Mouse (Mus musculus): ENCODE data around the gene Rpl23. TPM values are rescaled to one million over a fixed set of nuclear protein-coding genes. Genes with fewer than 3 reads are reported as not detected.

Gene Rpl23
- polyA plus RNA-seq, 1 experiment from 2014 or later = 454 TPM

- ATAC-seq (replicated peaks; ENCODE audit: low FRiP score) (no peak), DNase-seq (ENCODE audit: low spot score) (no peak)
- no peak overlapping the region for H3K27ac ChIP-seq (ENCODE audit: low read depth, low read length)
- no peaks in the 10 kb centered on the region for H3K4me1 ChIP-seq (replicated peaks; ENCODE audit: control insufficient read depth, insufficient read depth, low read length)
- H3K27me3 ChIP-seq (ENCODE audit: control insufficient read depth, insufficient read depth, low read length) = no peaks in the 10 kb centered on the region
- no peaks in the 10 kb centered on the region for H3K9me3 ChIP-seq (ENCODE audit: control insufficient read depth, low read length)
- whole genome bisulfite sequencing = 92% methylated on average over 10 of the region's 10 CpGs
- no peak overlapping the region for H3K4me2 ChIP-seq (ENCODE audit: low read depth, low read length, severe bottlenecking)
- peaks cover 2% of the 10 kb centered on the region; the same call in 1 of the 2 replicates for H3K36me3 ChIP-seq (ENCODE audit: control insufficient read depth, insufficient read depth, low read length)
- H3K4me3 ChIP-seq (ENCODE audit: low read depth, low read length) = no peak overlapping the region
- no peak overlapping the region for H3K9ac ChIP-seq (ENCODE audit: low read length)
Observed at GRCm38 (mm10) chr11:97825295-97825694, 43.1 kb upstream of the Rpl23 start.

GRCm38 (mm10) chr11:97824895-97825294 is 42.7 kb upstream of the Rpl23 start:
- Histone ChIP-seq H3K9ac (ENCODE audit: low read length) (no peak overlapping the region), H3K27me3 (ENCODE audit: control insufficient read depth, insufficient read depth, low read length) (no peaks in the 10 kb centered on the region), H3K27ac (ENCODE audit: low read depth, low read length) (no peak overlapping the region), H3K4me2 (ENCODE audit: low read depth, low read length, severe bottlenecking) (no peak overlapping the region), H3K9me3 (ENCODE audit: control insufficient read depth, low read length) (no peaks in the 10 kb centered on the region), H3K4me1 (replicated peaks; ENCODE audit: control insufficient read depth, insufficient read depth, low read length) (no peaks in the 10 kb centered on the region), H3K36me3 (ENCODE audit: control insufficient read depth, insufficient read depth, low read length) (peaks cover 2% of the 10 kb centered on the region; the same call in 1 of the 2 replicates), H3K4me3 (ENCODE audit: low read depth, low read length) (no peak overlapping the region)
- ATAC-seq (replicated peaks; ENCODE audit: low FRiP score) (no peak), DNase-seq (ENCODE audit: low spot score) (no peak)
- 90% methylated on average over 6 of the region's 6 CpGs for WGBS

- Histone ChIP-seq H3K9me3 (ENCODE audit: control insufficient read depth, low read length) (no peaks in the 10 kb centered on the region), H3K27me3 (ENCODE audit: control insufficient read depth, insufficient read depth, low read length) (no peaks in the 10 kb centered on the region), H3K27ac (ENCODE audit: low read depth, low read length) (no peak overlapping the region), H3K4me2 (ENCODE audit: low read depth, low read length, severe bottlenecking) (no peak overlapping the region), H3K4me1 (replicated peaks; ENCODE audit: control insufficient read depth, insufficient read depth, low read length) (no peaks in the 10 kb centered on the region), H3K4me3 (ENCODE audit: low read depth, low read length) (no peak overlapping the region), H3K36me3 (ENCODE audit: control insufficient read depth, insufficient read depth, low read length) (peaks cover 2% of the 10 kb centered on the region; the same call in 1 of the 2 replicates), H3K9ac (ENCODE audit: low read length) (no peak overlapping the region)
- 96% methylated on average over 11 of the region's 11 CpGs for WGBS
- no peak for DNase-seq (ENCODE audit: low spot score)
- ATAC-seq (replicated peaks; ENCODE audit: low FRiP score) = no peak
Observed at GRCm38 (mm10) chr11:97824168-97824567, 41.9 kb upstream of the Rpl23 start.

GRCm38 (mm10) chr11:97822840-97823603 is 40.8 kb upstream of the Rpl23 start:
- Histone ChIP-seq H3K9ac (ENCODE audit: low read length) (no peak overlapping the region), H3K4me1 (replicated peaks; ENCODE audit: control insufficient read depth, insufficient read depth, low read length) (peaks cover 8% of the 10 kb centered on the region), H3K27ac (ENCODE audit: low read depth, low read length) (no peak overlapping the region), H3K36me3 (ENCODE audit: control insufficient read depth, insufficient read depth, low read length) (peaks cover 2% of the 10 kb centered on the region; the same call in 1 of the 2 replicates), H3K4me3 (ENCODE audit: low read depth, low read length) (no peak overlapping the region), H3K4me2 (ENCODE audit: low read depth, low read length, severe bottlenecking) (no peak overlapping the region), H3K9me3 (ENCODE audit: control insufficient read depth, low read length) (no peaks in the 10 kb centered on the region), H3K27me3 (ENCODE audit: control insufficient read depth, insufficient read depth, low read length) (no peaks in the 10 kb centered on the region)
- 78% methylated on average over 20 of the region's 20 CpGs for WGBS
- ATAC-seq (replicated peaks; ENCODE audit: low FRiP score) (no peak), DNase-seq (ENCODE audit: low spot score) (peak; percentile 47)

- DNase-seq (ENCODE audit: low spot score) = peak; percentile 45
- no peak overlapping the region for H3K4me2 ChIP-seq (ENCODE audit: low read depth, low read length, severe bottlenecking)
- ATAC-seq (replicated peaks; ENCODE audit: low FRiP score) = no peak
- H3K27me3 ChIP-seq (ENCODE audit: control insufficient read depth, insufficient read depth, low read length) = no peaks in the 10 kb centered on the region
- no peak overlapping the region for H3K27ac ChIP-seq (ENCODE audit: low read depth, low read length)
- no peak overlapping the region for H3K9ac ChIP-seq (ENCODE audit: low read length)
- no peak overlapping the region for H3K4me3 ChIP-seq (ENCODE audit: low read depth, low read length)
- peaks cover 2% of the 10 kb centered on the region; the same call in 1 of the 2 replicates for H3K36me3 ChIP-seq (ENCODE audit: control insufficient read depth, insufficient read depth, low read length)
- WGBS = 92% methylated on average over 8 of the region's 8 CpGs
- no peaks in the 10 kb centered on the region for H3K9me3 ChIP-seq (ENCODE audit: control insufficient read depth, low read length)
- H3K4me1 ChIP-seq (replicated peaks; ENCODE audit: control insufficient read depth, insufficient read depth, low read length) = peaks cover 19% of the 10 kb centered on the region
Observed at GRCm38 (mm10) chr11:97821401-97822064, 39.3 kb upstream of the Rpl23 start.

- 73% methylated on average over 4 of the region's 4 CpGs for WGBS
- DNase-seq (ENCODE audit: low spot score) = no peak
- Histone ChIP-seq H3K4me1 (replicated peaks; ENCODE audit: control insufficient read depth, insufficient read depth, low read length) (peaks cover 19% of the 10 kb centered on the region), H3K27ac (ENCODE audit: low read depth, low read length) (no peak overlapping the region), H3K9ac (ENCODE audit: low read length) (no peak overlapping the region), H3K9me3 (ENCODE audit: control insufficient read depth, low read length) (no peaks in the 10 kb centered on the region), H3K36me3 (ENCODE audit: control insufficient read depth, insufficient read depth, low read length) (peaks cover 2% of the 10 kb centered on the region; the same call in 1 of the 2 replicates), H3K4me3 (ENCODE audit: low read depth, low read length) (no peak overlapping the region), H3K27me3 (ENCODE audit: control insufficient read depth, insufficient read depth, low read length) (no peaks in the 10 kb centered on the region), H3K4me2 (ENCODE audit: low read depth, low read length, severe bottlenecking) (no peak overlapping the region)
- ATAC-seq (replicated peaks; ENCODE audit: low FRiP score) = no peak
Observed at GRCm38 (mm10) chr11:97820840-97821239, 38.6 kb upstream of the Rpl23 start.

- Histone ChIP-seq H3K9me3 (ENCODE audit: control insufficient read depth, low read length) (no peaks in the 10 kb centered on the region), H3K4me3 (ENCODE audit: low read depth, low read length) (no peak overlapping the region), H3K4me1 (replicated peaks; ENCODE audit: control insufficient read depth, insufficient read depth, low read length) (peaks cover 22% of the 10 kb centered on the region), H3K27ac (ENCODE audit: low read depth, low read length) (no peak overlapping the region), H3K36me3 (ENCODE audit: control insufficient read depth, insufficient read depth, low read length) (peaks cover 2% of the 10 kb centered on the region; the same call in 1 of the 2 replicates), H3K9ac (ENCODE audit: low read length) (no peak overlapping the region), H3K27me3 (ENCODE audit: control insufficient read depth, insufficient read depth, low read length) (no peaks in the 10 kb centered on the region), H3K4me2 (ENCODE audit: low read depth, low read length, severe bottlenecking) (no peak overlapping the region)
- ATAC-seq (replicated peaks; ENCODE audit: low FRiP score) (no peak), DNase-seq (ENCODE audit: low spot score) (no peak)
- 81% methylated on average over 5 of the region's 5 CpGs for WGBS
Observed at GRCm38 (mm10) chr11:97819923-97820322, 37.7 kb upstream of the Rpl23 start.

- ATAC-seq (replicated peaks; ENCODE audit: low FRiP score) = no peak
- Histone ChIP-seq H3K9ac (ENCODE audit: low read length) (peak overlapping the region; percentile 62; the same call in 1 of the 2 replicates), H3K4me2 (ENCODE audit: low read depth, low read length, severe bottlenecking) (no peak overlapping the region), H3K4me1 (replicated peaks; ENCODE audit: control insufficient read depth, insufficient read depth, low read length) (peaks cover 22% of the 10 kb centered on the region), H3K27ac (ENCODE audit: low read depth, low read length) (peak overlapping the region; percentile 78), H3K27me3 (ENCODE audit: control insufficient read depth, insufficient read depth, low read length) (no peaks in the 10 kb centered on the region), H3K4me3 (ENCODE audit: low read depth, low read length) (no peak overlapping the region), H3K36me3 (ENCODE audit: control insufficient read depth, insufficient read depth, low read length) (peaks cover 2% of the 10 kb centered on the region; the same call in 1 of the 2 replicates), H3K9me3 (ENCODE audit: control insufficient read depth, low read length) (no peaks in the 10 kb centered on the region)
- no peak for DNase-seq (ENCODE audit: low spot score)
- WGBS = 45% methylated on average over 4 of the region's 4 CpGs
Observed at GRCm38 (mm10) chr11:97819102-97819501, 36.9 kb upstream of the Rpl23 start.

Measured in forebrain, embryonic 11.5 days (tissue).